Mouse (Mus musculus) heart, embryonic 12.5 days (tissue): ENCODE data around the gene Gm45521. TPM values are rescaled to one million over a fixed set of nuclear protein-coding genes. Genes with fewer than 3 reads are reported as not detected.

Source experiments
- polyA plus RNA-seq: library from polyadenylated mRNA; unstranded; fragments of >200 nt; fragmentation: Nextera tagmentation; extraction: Ambion mirVana; gene quantifications from 2 replicates; pipeline ENCODE4 v1.2.1, GENCODE M21; 2016

Gm45521 gene
- polyA plus RNA-seq, 1 experiment from 2014 or later = not detected

Other genes starting within 250 kb of the Gm45521 start
- gene Gm26661, start 165.7 kb upstream of the Gm45521 start, polyA plus RNA-seq = not detected in 2 replicates
- 15.1 and 28.3 TPM in 2 replicates for gene Flnb, start 139.3 kb upstream of the Gm45521 start, polyA plus RNA-seq
- gene Dnase1l3, start 37.3 kb downstream of the Gm45521 start, polyA plus RNA-seq = 0.04 TPM in 1 of 2 replicates, not detected in the other
- 9.9 and 10.1 TPM in 2 replicates for gene Abhd6, start 45.6 kb downstream of the Gm45521 start, polyA plus RNA-seq
- gene Rpp14, start 123.1 kb downstream of the Gm45521 start, polyA plus RNA-seq = 42.2 and 42.6 TPM in 2 replicates
- gene Pxk, start 140.9 kb downstream of the Gm45521 start, polyA plus RNA-seq = 25.5 and 27.7 TPM in 2 replicates
- gene Pdhb, start 215.7 kb downstream of the Gm45521 start, polyA plus RNA-seq = 452 and 456 TPM in 2 replicates